Mouse (Mus musculus): Measurements from ENCODE around the gene Gm10944.

Gm10944 gene

DNA sequence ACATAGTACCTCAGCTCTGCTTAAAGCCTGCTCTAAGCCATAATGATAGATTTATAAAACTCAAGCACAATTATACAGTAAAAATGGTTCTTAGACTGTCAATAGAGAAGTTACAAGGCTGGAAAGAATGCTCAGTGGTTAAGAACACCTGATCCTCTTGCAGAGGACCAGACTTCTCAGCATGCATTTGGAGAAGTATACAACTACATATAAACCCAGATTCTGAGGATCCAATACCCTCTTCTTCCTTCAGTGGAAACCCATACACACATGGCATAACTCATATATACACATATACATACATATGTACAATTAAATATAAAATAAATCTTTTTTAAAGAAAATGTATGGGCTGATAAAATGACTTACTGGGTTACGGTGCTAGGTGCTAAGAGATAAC, at the start of gene Gm10944:
Gm10944 (plus strand) TSS at position 301 of the 400 bp plus-strand sequence.
- in situ Hi-C loops (cut with MboI, MseI), result loop anchor here (5.0 kb wide), 1 partner anchor 36 kb away; no protein-coding TSS in a partner anchor

DNA sequence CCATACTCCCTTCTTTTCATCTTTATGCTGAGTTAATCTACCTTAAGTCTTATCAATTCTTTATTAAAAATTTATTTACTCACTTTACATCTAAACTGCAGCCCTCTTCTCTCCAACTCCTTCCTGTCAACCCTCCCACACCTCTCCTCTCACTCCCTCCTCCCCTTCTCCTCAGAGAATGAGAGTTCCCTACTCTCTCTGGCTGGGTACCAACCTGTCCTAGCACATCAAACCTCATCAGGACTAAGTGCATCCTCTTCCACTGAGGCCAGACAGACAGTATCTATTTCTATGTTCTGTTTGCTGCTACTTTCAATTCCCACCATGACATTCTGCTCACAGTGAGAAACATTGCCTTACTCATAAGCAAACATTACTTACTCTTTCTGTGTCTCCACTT, 25.2 kb upstream of the Gm10944 start:
- in situ Hi-C loops (cut with MboI, MseI), result no loop called here

DNA sequence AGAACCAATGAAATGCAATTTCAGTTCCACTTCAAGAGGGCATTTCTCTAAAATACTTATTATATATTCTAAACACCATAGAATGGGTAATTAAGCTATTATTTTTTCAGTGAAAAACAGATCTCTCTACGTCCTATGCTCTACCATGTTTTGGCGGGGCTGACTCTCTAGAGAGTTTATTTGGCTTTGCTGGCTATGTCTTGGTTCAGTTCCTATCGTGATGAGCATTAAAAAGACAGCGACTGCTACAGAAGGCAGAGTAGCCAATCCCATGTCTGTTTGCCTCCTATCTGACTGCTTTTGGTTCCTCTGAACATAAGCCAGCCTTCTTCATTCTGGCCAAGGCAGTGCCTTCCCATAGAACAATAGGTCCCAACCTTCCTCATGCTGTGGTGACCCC, 24.5 kb upstream of the Gm10944 start:
- in situ Hi-C loops (cut with MboI, MseI), result no loop called here

DNA sequence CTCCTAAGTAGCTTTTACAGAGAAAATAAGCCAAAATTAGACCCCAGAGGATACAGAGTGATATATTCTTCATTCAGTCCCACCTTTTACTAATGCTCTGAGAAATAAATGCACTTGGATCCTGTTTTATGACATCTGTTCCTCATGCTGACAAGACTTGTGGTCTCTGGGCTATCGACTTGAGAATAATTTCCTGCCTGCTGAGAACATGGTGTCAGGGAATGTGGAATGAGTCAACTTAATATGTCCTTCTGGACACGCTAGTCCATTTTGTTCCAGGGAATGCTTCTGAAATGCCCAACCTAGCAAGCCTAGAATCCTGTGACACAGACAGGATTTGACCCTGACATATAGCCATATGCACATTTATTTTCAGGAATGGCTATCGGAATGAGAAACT, 22.0 kb upstream of the Gm10944 start:
- in situ Hi-C loops (cut with MboI, MseI), result no loop called here

DNA sequence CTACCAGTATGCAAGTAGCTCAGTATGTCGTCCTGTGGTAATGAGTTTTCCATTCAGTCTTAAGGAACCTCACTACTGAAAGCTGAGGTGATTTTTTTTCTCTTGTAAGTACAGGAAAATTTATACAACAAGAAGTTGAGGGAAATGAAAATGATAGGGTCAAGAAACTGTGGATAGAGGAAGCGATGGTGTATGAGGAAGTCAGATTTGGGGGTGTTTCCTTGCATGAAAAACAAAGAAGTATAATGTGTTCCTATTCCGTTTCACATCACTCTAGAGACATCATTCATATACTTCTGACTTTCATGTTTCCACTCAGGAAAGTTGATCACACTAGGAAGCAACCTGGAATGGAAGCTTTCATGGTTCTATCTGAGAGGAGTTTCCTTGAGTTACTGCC, 21.2 kb upstream of the Gm10944 start:
- in situ Hi-C loops (cut with MboI, MseI), result no loop called here

DNA sequence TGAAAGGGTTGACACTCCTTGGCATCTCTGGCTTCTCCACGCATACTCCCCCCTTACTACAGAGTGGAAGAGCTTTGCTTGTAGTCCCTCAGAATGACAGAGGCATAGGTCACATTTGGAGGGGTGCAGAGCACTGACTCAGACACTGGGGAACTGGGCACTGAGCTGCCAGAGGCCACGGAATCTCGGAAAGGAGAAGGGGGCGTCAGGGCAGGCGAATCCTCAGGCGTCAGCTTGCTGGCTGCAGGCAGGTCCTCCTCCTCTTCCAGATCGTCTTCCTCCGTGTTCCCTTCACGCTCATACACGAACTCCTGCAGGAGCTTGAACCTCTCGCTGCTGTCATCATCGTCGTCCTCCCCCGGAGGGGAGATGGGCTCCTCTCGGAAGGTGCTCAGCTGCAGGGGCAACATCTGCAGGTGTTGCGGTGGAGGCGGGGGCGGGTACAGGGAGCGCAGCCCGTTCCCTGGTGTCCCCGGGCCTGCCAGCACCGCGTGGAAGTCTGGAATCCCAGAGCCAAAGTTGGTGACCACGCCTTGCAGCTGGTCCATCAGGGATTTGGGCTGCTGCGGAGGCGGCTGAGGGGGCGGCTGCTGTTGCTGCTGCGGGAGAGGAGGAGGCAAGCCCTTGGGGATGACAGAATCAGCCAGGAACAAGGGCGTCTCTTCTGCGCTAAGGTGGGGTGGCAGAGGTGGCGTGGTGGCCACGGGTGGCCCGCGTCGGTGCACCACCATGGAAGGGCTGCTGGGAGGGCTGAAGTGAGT, 7.9 kb downstream of the Gm10944 start:
- in situ Hi-C loops (cut with MboI, MseI), result no loop called here

DNA sequence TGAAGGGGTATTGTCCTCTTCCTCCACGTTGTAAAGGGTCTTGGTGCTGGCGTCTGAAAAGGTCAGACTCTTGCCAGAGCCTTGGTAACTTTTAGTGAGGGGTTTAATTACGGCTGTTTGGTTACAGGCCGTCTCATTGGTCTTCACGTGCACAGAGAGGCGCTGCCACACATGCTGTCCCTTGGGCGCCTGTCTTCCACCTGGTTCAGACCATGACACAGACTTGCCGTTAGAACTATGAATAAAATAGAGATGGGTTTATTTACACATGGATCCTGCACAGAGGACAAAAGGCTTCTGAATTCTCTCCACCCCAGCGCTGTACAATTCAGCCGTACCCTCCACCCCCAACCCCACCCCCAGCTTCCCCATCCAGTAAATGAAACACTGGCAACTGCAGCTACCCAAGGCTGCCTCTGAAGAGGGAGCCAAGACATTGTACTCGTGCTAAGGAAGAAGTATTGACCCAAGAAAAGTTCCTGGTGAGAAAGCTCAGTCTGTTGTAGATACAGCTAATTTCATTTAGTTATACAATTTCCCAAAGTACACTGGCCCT, 8.6 kb downstream of the Gm10944 start:
- in situ Hi-C loops (cut with MboI, MseI), result no loop called here

DNA sequence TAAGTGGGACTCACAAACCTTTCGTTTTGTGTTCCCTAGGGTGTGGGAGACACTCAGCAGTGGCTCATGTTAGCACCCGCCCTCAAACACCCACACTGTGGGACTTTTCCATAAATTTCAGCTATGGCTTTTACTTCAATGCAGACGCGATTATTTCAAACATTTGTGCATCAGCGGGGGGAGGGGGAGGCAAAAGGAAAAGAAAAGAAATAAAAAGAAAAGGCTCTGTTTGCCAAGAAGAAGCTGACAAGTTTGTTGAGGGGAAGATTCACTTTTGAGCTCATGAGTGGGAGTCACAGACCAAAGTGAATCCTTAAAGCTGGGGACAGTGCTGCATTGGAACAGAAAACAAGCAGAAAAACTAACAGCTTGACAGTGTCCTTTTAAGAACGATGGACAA, 16.3 kb downstream of the Gm10944 start:
- in situ Hi-C loops (cut with MboI, MseI), result no loop called here

DNA sequence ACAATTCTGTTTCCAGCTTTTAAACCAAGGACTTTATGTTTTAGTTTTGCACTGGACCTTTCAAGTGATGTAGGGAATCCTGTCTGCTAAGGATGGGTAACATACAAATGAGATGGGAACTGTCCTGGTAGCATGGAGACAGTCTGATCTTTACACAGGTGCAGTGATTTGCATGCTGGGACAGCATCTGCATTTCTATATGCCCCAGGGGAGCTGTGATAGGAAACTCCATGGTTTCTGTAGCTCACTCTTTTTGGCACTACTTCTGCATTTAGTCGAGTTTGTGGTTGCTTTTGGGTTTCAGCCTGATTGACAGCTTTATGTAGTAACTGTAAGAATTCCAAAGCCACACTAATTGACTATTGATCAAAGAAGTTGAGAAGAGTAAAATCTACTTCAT, 19.8 kb downstream of the Gm10944 start:
- in situ Hi-C loops (cut with MboI, MseI), result no loop called here

DNA sequence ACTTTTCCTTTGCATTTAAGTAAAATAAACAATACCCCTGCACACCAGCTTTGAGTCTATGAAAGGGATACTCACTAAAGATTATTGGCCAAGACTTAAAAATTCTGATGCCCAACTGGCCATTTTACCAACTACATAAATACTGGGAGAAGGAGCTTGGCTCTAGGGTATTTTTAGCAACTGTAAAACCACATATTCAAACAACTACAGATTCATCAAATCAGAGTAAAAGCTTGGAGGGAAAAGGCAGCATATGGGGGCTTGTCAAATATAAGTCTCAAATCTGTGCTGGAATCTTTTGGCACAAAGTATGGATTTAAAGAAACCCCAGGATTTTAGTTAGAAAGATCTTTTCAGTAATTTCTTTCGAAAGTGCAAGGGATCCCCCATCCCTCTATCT, 20.2 kb downstream of the Gm10944 start:
- in situ Hi-C loops (cut with MboI, MseI), result no loop called here

DNA sequence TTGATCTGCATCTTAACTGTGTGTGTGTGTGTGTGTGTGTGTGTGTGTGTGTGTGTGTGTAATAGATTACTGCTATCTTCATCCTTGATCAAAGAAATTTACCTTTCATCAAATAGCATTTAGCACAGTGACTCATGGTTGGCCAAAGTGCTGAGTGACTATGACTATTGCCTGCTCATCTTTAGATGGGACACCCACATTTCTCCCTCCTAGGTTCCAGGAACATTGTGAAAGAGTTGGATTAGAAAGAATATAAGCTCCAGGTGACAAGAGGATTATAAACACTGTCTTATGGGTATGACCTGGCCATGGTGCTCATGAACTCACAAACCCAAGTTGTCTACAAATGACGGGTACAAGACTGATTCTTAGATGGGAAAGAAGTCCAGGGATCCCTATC, 26.9 kb downstream of the Gm10944 start:
- in situ Hi-C loops (cut with MboI, MseI), result no loop called here

DNA sequence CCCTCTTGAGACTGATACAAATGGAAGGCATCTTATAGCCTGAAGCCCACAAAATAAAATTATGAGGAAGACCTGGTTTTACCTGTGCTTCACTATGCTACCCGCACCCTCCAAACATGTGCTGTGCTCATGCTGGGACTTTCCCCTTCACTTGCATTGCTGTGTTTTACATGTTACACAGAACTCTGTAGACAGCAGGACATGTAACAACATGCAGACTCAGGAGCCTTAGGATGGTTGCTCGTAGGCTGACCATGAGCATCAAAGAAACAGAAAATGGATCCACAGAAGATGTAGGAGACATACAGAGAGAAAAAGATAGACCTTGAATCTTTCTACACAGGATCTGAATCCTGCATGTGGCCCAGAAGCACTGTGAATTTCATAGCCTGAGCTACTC, 29.2 kb downstream of the Gm10944 start:
- in situ Hi-C loops (cut with MboI, MseI), result no loop called here

DNA sequence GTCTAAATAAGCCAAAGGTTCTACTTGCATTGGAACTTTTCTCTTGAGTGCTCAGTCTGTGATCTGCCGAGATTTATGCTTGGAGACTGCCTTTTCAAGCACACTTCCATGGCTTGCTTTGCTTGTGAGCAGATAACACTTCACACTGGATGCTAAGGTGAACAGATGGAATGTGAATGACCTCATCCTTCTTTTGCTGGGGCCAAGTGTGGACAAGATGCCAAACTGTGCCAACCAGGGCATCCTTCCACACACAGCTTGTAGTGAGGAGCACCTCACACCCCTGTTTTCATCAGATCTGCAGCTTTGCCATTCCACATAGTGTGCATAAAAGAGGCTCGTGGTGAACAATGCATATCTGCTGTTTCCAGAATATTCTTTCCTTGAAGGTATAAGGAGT, 29.7 kb downstream of the Gm10944 start:
- in situ Hi-C loops (cut with MboI, MseI), result no loop called here

DNA sequence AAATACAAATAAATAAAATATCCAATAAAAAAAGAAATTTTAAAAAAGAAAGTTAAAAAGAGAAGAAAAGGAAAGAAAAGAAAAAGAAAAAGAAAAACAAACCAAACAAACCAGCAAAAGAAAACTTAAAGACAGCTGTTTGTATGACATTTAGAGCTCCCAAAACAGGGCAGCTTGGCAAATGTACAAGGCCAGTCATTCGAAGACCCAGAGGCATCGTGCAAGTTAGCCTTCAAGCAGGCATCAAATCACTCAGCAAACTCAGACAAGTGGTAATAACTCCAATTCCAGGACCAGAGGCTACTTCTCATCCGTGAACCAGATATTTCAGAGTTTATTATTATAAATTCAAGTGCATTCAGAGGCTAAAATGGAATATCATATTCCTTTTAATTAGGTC, 45.4 kb downstream of the Gm10944 start:
- in situ Hi-C loops (cut with MboI, MseI), result no loop called here

All from T-helper 1 cell (primary cell).